Mouse (Mus musculus) kidney, embryonic 16.5 days (tissue): Measurements from ENCODE around the gene Bspry. TPM values are rescaled to one million over a fixed set of nuclear protein-coding genes. Genes with fewer than 3 reads are reported as not detected.

Experiments
- ATAC-seq: fragments of 200-750 bp; cut with Nextera tagmentation; 2 replicates; pipeline ENCODE4 v1.8.0; 2017; ENCODE audit warnings: moderate TSS enrichment; ENCODE audit not compliant: low FRiP score, low TSS enrichment
- H3K27ac ChIP-seq: fragments of 300-500 bp; sonication (generic); 2 replicates; pipeline ENCODE4 v1.5.1; 2014; ENCODE audit warnings: low read length
- H3K27me3 ChIP-seq: fragments of 300-500 bp; sonication (generic); 2 replicates; pipeline ENCODE4 v1.6.1; 2014; ENCODE audit warnings: low read length, control low read depth, mixed read lengths; ENCODE audit not compliant: insufficient read depth
- H3K36me3 ChIP-seq: fragments of 300-500 bp; sonication (generic); 2 replicates; pipeline ENCODE4 v1.6.1; 2014; ENCODE audit warnings: low read length, control low read depth, mixed read lengths; ENCODE audit not compliant: insufficient read depth
- H3K4me1 ChIP-seq: fragments of 300-500 bp; sonication (generic); 2 replicates; pipeline ENCODE4 v1.6.1; 2014; ENCODE audit warnings: low read length, control low read depth, mixed read lengths; ENCODE audit not compliant: insufficient read depth
- H3K4me2 ChIP-seq: fragments of 300-500 bp; sonication (generic); replicated peaks from 2 replicates; pipeline ENCODE4 v1.6.1; 2014; ENCODE audit warnings: low read depth, low read length
- H3K4me3 ChIP-seq: fragments of 300-500 bp; sonication (generic); 2 replicates; pipeline ENCODE4 v1.5.1; 2014; ENCODE audit warnings: mild to moderate bottlenecking, low read length
- H3K9ac ChIP-seq: fragments of 300-500 bp; sonication (generic); replicated peaks from 2 replicates; pipeline ENCODE4 v1.6.1; 2014; ENCODE audit warnings: low read length
- H3K9me3 ChIP-seq: fragments of 300-500 bp; sonication (generic); 2 replicates; pipeline ENCODE4 v1.6.1; 2016; ENCODE audit warnings: low read length, control low read depth
- WGBS: fragments of 180-500 bp; shearing (Covaris S2); extraction: QIAGEN DNeasy Blood & Tissue Kit; methylation state at CpG from one replicate; pipeline ENCODE4 v1.1.7; 2014; 5-methylcytosine and 5-hydroxymethylcytosine counted together
- polyA plus RNA-seq: library from polyadenylated mRNA; unstranded; fragments of >200 nt; fragmentation: Nextera tagmentation; extraction: Ambion mirVana; gene quantifications from 2 replicates; pipeline ENCODE4 v1.2.1, GENCODE M21; 2015

The Bspry gene
- polyA plus RNA-seq, 1 experiment from 2014 or later: 28.3 TPM

DNA sequence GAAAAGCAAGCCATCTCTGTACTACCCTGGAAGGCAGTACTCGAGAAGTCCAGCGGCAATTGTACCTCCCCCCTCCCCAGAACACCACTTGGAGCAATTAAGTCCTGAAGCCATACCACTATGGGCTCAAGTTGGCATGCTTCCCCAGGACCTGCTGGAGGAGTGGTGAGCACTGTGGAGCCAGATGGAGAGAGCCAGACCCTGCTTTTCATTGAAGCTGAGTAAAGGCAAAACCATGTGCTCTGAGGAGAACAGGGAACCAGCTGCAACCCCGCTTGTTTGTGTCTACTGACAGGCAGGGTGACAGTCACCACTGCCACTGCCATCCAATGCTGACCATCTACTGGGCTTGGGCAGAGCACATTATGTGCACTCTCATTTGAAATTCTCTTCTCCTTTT lies 61.9 kb downstream of the Bspry start:
- Histone ChIP-seq H3K4me1 (no peaks in the 10 kb centered on the region), H3K9me3 (no peaks in the 10 kb centered on the region), H3K27ac (no peak overlapping the region), H3K9ac (no peak overlapping the region), H3K4me2 (no peak overlapping the region), H3K36me3 (no peaks in the 10 kb centered on the region), H3K27me3 (no peaks in the 10 kb centered on the region), H3K4me3 (no peak overlapping the region)
- 82% methylated on average over 3 of the region's 3 CpGs for WGBS
- ATAC-seq: no peak

DNA sequence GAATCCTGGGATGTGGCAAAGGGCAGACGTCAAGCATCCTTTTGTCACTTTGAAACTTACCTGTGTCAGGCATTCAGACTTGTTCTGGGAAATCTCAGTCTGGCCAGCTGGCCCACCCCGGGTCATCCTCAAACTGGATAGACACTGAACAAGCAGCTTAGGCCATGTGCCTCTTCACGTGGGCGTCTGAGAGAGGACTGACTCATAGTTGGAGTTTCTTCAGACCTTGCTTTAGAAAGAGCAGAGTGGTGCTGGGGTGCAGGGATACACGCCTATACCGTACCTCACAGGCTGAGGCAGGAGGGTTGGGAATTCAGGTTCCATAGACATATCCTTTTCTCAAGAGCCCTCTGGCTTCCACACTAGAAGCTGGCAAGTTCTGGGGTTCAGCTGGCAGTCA lies 63.9 kb downstream of the Bspry start:
- no peak overlapping the region for H3K4me3 ChIP-seq
- no peak for ATAC-seq
- no peaks in the 10 kb centered on the region for H3K36me3 ChIP-seq
- no peak overlapping the region for H3K27ac ChIP-seq
- H3K9ac ChIP-seq: no peak overlapping the region
- no peaks in the 10 kb centered on the region for H3K4me1 ChIP-seq
- no peaks in the 10 kb centered on the region for H3K27me3 ChIP-seq
- H3K4me2 ChIP-seq: no peak overlapping the region
- 86% methylated on average over 6 of the region's 6 CpGs for WGBS
- no peaks in the 10 kb centered on the region for H3K9me3 ChIP-seq

DNA sequence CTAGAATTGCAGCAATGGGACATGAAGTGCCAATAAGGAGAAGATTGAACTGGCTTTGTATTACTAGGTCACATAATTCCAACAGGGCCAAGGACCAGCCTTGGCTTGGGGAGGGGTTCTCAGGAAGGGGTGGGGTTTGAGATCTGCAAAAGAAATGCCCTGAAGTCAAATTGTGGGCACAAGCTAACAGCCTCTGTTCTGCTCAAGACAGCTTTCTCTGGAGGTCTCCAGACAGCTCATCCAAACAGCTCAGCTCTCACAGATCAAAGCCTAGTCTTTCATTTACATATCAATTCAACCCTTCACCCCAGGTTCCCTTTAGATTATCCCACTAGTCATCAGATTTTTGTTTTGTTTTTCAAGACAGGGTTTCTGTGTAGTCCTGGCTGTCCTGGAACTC lies 64.9 kb downstream of the Bspry start:
- H3K4me1 ChIP-seq: no peaks in the 10 kb centered on the region
- H3K27ac ChIP-seq: no peak overlapping the region
- no peaks in the 10 kb centered on the region for H3K9me3 ChIP-seq
- no peak overlapping the region for H3K4me3 ChIP-seq
- H3K9ac ChIP-seq: no peak overlapping the region
- no peaks in the 10 kb centered on the region for H3K36me3 ChIP-seq
- ATAC-seq: no peak
- no peaks in the 10 kb centered on the region for H3K27me3 ChIP-seq
- H3K4me2 ChIP-seq: no peak overlapping the region

Other genes with a start within 250 kb of the Bspry start
- gene Zfp37, start 249.0 kb upstream of the Bspry start, polyA plus RNA-seq: 10.8 and 12.0 TPM in 2 replicates
- 30.7 and 31.9 TPM in 2 replicates for gene Slc31a2, start 217.5 kb upstream of the Bspry start, polyA plus RNA-seq
- gene Fkbp15, start 119.5 kb upstream of the Bspry start, polyA plus RNA-seq: 26.2 and 29.2 TPM in 2 replicates
- 60.3 and 61.2 TPM in 2 replicates for gene Slc31a1, start 119.3 kb upstream of the Bspry start, polyA plus RNA-seq
- gene Cdc26, start 71.4 kb upstream of the Bspry start, polyA plus RNA-seq: 147 and 149 TPM in 2 replicates
- 25.2 and 25.8 TPM in 2 replicates for gene Prpf4, start 71.3 kb upstream of the Bspry start, polyA plus RNA-seq
- gene Rnf183, start 44.8 kb upstream of the Bspry start, polyA plus RNA-seq: 0.40 and 0.95 TPM in 2 replicates
- 13.2 and 14.3 TPM in 2 replicates for gene Wdr31, start 9.2 kb upstream of the Bspry start, polyA plus RNA-seq
- gene Hdhd3, start 23.4 kb downstream of the Bspry start, polyA plus RNA-seq: 17.3 and 20.6 TPM in 2 replicates
- gene Alad, start 39.9 kb downstream of the Bspry start, polyA plus RNA-seq: 108 and 113 TPM in 2 replicates
- 97.0 and 102 TPM in 2 replicates for gene Pole3, start 45.0 kb downstream of the Bspry start, polyA plus RNA-seq
- 0.49 and 0.67 TPM in 2 replicates for gene 4933430I17Rik, start 45.3 kb downstream of the Bspry start, polyA plus RNA-seq
- gene Rgs3, start 79.8 kb downstream of the Bspry start, polyA plus RNA-seq: 57.7 and 62.0 TPM in 2 replicates